Mouse (Mus musculus): ENCODE data around the gene Olfr279. TPM values are rescaled to one million over a fixed set of nuclear protein-coding genes. Genes with fewer than 3 reads are reported as not detected.

The Olfr279 gene
- polyA plus RNA-seq, 1 experiment = 0.03 TPM

DNA sequence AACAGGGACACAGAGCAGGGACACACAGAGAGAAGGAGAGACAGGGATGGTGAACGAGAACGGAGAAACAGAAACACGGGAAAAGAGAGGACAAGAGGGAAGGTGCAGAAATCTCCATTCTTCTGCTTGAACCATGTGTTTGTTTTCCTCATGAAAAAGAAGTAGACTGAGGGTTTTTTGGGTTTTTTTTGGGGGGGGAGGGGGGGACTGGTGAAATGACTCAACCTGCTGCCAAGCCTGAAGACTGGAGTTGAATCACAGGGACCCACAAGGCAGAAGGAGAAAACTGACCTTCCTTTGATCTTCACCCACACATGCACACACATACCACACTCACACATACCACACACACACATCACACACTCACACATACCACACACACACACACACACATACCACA is 11.1 kb downstream of the Olfr279 start:
- H3K4me3 ChIP-seq (replicated peaks; ENCODE audit: insufficient read depth, low read depth, low read length) = no peak overlapping the region
- no peaks in the 10 kb centered on the region for H3K27me3 ChIP-seq (ENCODE audit: control insufficient read depth, insufficient read depth, low read length)
- no peaks in the 10 kb centered on the region for H3K4me1 ChIP-seq (ENCODE audit: control insufficient read depth, insufficient read depth, low read length)
- TF ChIP-seq CTCF (IDR thresholded peaks at IDR 0.05; ENCODE audit: borderline replicate concordance, insufficient read depth, low read depth, low read length) (no peak), POLR2A (IDR thresholded peaks at IDR 0.05; ENCODE audit: borderline replicate concordance, insufficient read depth, low read length) (no peak)
- DNase-seq = no peak
- no peak overlapping the region for H3K27ac ChIP-seq (ENCODE audit: insufficient read depth, low read length)
- WGBS = 82% methylated on average over 3 of the region's 3 CpGs

DNA sequence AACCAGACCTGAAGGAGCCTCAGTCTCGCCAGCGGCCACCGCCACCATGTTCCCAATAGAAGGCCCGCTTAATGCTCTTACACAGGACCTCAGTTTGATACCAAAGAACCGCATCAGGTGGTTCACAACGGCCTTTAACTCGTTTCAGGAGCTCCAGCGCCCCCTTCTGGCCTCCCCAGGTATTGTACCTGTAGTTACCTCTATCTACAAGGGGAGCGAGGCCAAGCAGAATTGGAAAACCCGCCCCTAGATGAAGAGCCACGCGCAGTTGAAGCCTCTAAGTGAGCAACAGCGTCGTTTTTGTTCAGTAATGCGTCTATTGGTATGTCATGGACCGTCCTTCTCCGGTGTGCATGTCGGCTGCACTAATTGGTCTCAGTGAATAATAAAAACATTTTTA is 12.3 kb downstream of the Olfr279 start:
- peak in 1 of 2 experiments; percentile 52 for DNase-seq
- TF ChIP-seq POLR2A (IDR thresholded peaks at IDR 0.05; ENCODE audit: borderline replicate concordance, insufficient read depth, low read length) = no peak
- TF ChIP-seq CTCF (IDR thresholded peaks at IDR 0.05; ENCODE audit: borderline replicate concordance, insufficient read depth, low read depth, low read length) = peak; percentile 61; the same call in 1 of the 2 replicates

DNA sequence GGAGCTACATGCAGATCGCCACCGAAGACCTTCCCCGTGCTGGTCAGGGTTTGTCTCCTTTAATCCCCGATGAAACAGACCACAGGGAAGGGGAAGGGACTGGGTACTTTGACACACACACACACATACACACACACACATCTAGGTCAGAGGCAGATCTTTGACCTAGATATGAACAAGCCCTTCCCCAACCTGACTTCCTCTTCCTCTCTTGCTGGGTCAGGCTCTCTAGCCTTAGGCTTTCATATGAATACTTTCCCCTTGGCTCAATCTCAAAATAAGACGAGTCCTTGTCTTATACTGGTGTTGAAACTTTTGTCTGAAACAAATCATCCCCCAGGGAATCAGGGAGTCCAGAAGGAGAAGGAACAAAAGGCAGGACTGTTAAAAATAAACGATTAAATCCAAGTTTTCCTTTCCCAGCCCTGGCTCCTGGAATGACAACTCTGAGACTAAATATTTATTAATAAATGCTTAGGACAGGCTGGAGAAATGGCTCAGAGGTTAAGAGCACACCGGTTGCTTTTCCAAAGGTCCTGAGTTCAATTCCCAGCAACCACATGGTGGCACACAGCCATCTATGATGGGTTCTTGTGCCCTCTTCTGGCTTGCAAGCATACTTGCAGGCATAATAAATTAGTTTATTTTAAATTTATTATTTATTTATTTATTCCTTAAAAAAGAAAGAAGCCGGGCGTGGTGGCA is 14.2 kb downstream of the Olfr279 start:
- no peaks in the 10 kb centered on the region for H3K27me3 ChIP-seq (ENCODE audit: control insufficient read depth, insufficient read depth, low read length)
- no peak overlapping the region for H3K4me3 ChIP-seq (replicated peaks; ENCODE audit: insufficient read depth, low read depth, low read length)
- peaks cover 3% of the 10 kb centered on the region; the same call in 1 of the 2 replicates for H3K4me1 ChIP-seq (ENCODE audit: control insufficient read depth, insufficient read depth, low read length)
- no peak for TF ChIP-seq POLR2A (IDR thresholded peaks at IDR 0.05; ENCODE audit: borderline replicate concordance, insufficient read depth, low read length)
- TF ChIP-seq CTCF (IDR thresholded peaks at IDR 0.05; ENCODE audit: borderline replicate concordance, insufficient read depth, low read depth, low read length) = no peak
- WGBS = 77% methylated on average over 9 of the region's 9 CpGs
- no peak for DNase-seq
- no peak overlapping the region for H3K27ac ChIP-seq (ENCODE audit: insufficient read depth, low read length)

More for the DNA sequence above, 12.3 kb downstream of the Olfr279 start:
- no peak overlapping the region for H3K4me3 ChIP-seq (replicated peaks; ENCODE audit: insufficient read depth, low read depth, low read length)
- H3K27me3 ChIP-seq (ENCODE audit: control insufficient read depth, insufficient read depth, low read length) = no peaks in the 10 kb centered on the region
- H3K27ac ChIP-seq (ENCODE audit: insufficient read depth, low read length) = no peak overlapping the region
- no peaks in the 10 kb centered on the region for H3K4me1 ChIP-seq (ENCODE audit: control insufficient read depth, insufficient read depth, low read length)
- 16% methylated on average over 18 of the region's 18 CpGs for WGBS

DNA sequence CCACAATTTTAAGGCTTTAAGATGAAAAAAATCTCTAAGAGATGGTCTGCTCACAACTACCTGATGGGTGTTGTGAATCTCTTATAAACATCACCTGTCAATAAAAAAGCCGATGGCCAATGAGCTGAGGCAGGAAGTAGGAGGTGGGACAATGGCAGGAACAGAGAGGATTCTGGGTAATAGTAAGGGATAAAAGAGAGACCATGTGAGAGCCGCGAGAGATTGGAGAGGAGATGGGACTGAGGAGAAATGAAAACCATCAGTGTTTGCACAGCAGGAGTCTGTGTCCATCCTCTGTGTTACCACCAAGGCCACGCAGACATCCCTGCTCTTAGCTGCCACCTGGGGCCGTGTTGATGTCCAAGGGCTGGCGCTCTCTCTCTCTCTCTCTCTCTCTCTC is 15.1 kb downstream of the Olfr279 start:
- H3K27ac ChIP-seq (ENCODE audit: insufficient read depth, low read length) = no peak overlapping the region
- DNase-seq = no peak
- no peak overlapping the region for H3K4me3 ChIP-seq (replicated peaks; ENCODE audit: insufficient read depth, low read depth, low read length)
- 81% methylated on average over 6 of the region's 6 CpGs for WGBS
- peaks cover 3% of the 10 kb centered on the region; the same call in 1 of the 2 replicates for H3K4me1 ChIP-seq (ENCODE audit: control insufficient read depth, insufficient read depth, low read length)
- H3K27me3 ChIP-seq (ENCODE audit: control insufficient read depth, insufficient read depth, low read length) = no peaks in the 10 kb centered on the region
- TF ChIP-seq POLR2A (IDR thresholded peaks at IDR 0.05; ENCODE audit: borderline replicate concordance, insufficient read depth, low read length) = no peak

DNA sequence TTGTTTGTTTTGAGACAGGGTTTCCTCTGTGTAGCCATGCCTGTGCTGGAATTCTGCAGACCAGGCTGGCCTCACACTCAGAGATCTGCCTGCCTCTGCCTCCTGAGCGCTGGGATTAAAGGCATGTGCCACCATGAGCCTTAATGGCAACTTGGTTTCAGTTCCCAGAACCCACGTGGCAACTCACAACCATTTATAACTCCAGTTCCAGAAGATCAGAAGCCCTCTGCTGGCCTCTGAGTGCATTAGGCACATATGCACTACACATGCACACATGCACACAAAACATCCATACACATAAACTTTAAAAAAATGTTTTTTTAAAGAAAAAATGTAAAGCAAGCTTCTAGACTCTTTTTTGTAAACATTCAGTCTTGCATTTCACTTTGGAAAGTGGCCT is 17.2 kb downstream of the Olfr279 start:
- no peaks in the 10 kb centered on the region for H3K27me3 ChIP-seq (ENCODE audit: control insufficient read depth, insufficient read depth, low read length)
- 53% methylated on average over 2 of the region's 2 CpGs for WGBS
- no peak for DNase-seq
- no peak overlapping the region for H3K4me3 ChIP-seq (replicated peaks; ENCODE audit: insufficient read depth, low read depth, low read length)
- no peak overlapping the region for H3K27ac ChIP-seq (ENCODE audit: insufficient read depth, low read length)
- H3K4me1 ChIP-seq (ENCODE audit: control insufficient read depth, insufficient read depth, low read length) = peaks cover 9% of the 10 kb centered on the region; the same call in 1 of the 2 replicates
- TF ChIP-seq POLR2A (IDR thresholded peaks at IDR 0.05; ENCODE audit: borderline replicate concordance, insufficient read depth, low read length) = no peak
- no peak for TF ChIP-seq CTCF (IDR thresholded peaks at IDR 0.05; ENCODE audit: borderline replicate concordance, insufficient read depth, low read depth, low read length)

DNA sequence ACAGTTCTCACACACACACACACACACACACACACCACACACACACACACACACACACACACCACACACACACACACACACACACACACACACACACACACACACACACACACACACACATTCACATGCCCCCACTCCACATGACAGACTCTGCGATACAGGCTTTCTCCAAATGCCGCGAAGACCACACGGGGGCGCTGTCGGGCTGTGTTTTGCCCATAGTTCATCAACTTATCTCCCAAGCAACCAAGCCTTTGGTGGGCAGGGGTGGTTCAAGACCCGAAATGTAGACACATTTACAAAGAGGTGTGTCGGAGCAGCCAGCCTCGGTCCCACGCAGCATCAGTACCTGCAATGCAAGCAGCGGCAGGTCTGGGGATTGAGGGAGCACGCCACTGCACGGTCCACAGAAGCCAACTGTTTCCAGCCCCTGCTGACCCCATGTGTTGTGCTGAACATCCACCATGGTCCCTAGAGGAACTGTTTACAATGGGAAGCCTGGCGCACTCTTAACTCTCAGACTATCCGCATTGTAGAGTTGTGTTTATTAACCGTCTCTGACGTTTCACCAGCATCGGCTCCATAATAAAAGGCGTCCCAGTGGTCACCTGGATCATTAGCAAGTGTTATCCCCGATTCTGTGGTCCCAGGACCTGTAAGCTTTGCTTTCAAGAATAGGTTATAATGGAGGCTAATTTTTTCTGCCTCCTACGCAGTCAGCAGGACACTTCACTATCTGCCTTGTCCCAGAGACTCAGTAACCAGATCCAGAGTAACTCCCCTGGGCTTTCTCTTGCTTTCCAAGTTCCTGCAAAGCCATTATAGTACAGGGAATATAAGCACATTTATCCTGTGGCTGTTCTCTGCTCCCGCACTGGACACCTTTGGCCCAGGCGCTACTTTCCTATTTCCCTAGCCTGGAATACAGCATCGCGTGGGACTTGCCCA is 18.5 kb downstream of the Olfr279 start:
- Histone ChIP-seq H3K4me1 (ENCODE audit: control insufficient read depth, insufficient read depth, low read length) (peaks cover 9% of the 10 kb centered on the region; the same call in 1 of the 2 replicates), H3K27me3 (ENCODE audit: control insufficient read depth, insufficient read depth, low read length) (no peaks in the 10 kb centered on the region), H3K4me3 (replicated peaks; ENCODE audit: insufficient read depth, low read depth, low read length) (peak overlapping the region; percentile 56), H3K27ac (ENCODE audit: insufficient read depth, low read length) (no peak overlapping the region)
- 35% methylated on average over 25 of the region's 25 CpGs for WGBS
- DNase-seq = peak; percentile 66 to 80
- TF ChIP-seq POLR2A (IDR thresholded peaks at IDR 0.05; ENCODE audit: borderline replicate concordance, insufficient read depth, low read length) (no peak), CTCF (IDR thresholded peaks at IDR 0.05; ENCODE audit: borderline replicate concordance, insufficient read depth, low read depth, low read length) (peak; percentile 82)

DNA sequence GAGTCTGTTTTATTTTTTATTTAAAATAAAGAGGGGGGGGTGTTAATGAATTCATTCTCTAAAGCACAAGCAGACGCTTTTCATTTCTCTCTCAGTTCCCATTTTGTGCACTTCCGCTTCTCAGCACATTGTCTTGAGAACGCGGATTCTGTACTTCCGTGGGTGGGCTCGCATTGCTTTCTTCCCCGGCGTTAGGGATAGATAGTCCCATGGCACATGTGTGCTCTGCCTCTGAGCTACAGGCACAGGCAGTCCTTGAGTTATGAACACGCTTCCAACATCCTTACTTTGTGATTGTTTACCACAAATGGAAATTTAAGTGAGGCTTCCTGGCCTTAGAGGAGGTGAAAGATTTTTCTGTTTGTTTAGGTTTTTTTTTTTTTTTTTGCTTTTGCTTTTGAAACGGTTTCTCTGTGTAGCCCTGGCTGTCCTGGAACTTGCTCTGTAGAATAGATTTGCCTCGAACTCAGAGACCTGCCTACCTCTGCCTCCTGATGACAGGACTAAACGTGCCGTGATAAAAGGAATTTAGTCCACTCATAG is 19.3 kb downstream of the Olfr279 start:
- WGBS = 76% methylated on average over 13 of the region's 13 CpGs
- Histone ChIP-seq H3K4me1 (ENCODE audit: control insufficient read depth, insufficient read depth, low read length) (peaks cover 9% of the 10 kb centered on the region; the same call in 1 of the 2 replicates), H3K27ac (ENCODE audit: insufficient read depth, low read length) (no peak overlapping the region), H3K4me3 (replicated peaks; ENCODE audit: insufficient read depth, low read depth, low read length) (no peak overlapping the region), H3K27me3 (ENCODE audit: control insufficient read depth, insufficient read depth, low read length) (no peaks in the 10 kb centered on the region)
- DNase-seq = no peak
- TF ChIP-seq POLR2A (IDR thresholded peaks at IDR 0.05; ENCODE audit: borderline replicate concordance, insufficient read depth, low read length) (no peak), CTCF (IDR thresholded peaks at IDR 0.05; ENCODE audit: borderline replicate concordance, insufficient read depth, low read depth, low read length) (no peak)
